Mouse (Mus musculus) CH12.LX (cell line): Measurements from ENCODE around the gene Tut1. TPM values are rescaled to one million over a fixed set of nuclear protein-coding genes. Genes with fewer than 3 reads are reported as not detected.
"Not testable (repeated sequence)": the region's sequence is repeated elsewhere in the genome, so short reads cannot be mapped to it uniquely, and the experiment has no call there.

Experiments used
- DNase-seq: peaks from one replicate; pipeline ENCODE4 v3.0.0-alpha.2; 2013; ENCODE audit errors: extremely low read depth
- H3K27ac ChIP-seq: 2 replicates; pipeline ENCODE4 v1.5.1; 2012; ENCODE audit warnings: low read depth, mild to moderate bottlenecking, control low read depth, moderate library complexity; ENCODE audit not compliant: insufficient read depth
- H3K27me3 ChIP-seq: replicated peaks from 2 replicates; pipeline ENCODE3; 2012; ENCODE audit warnings: inconsistent platforms
- H3K36me3 ChIP-seq, 2 experiments: replicated peaks in 1 of 2; 2 replicates each; pipeline versions ENCODE3 to v1.6.1; 2012; ENCODE audit warnings: inconsistent platforms in 1 of 2, low read length in 1 of 2, mild to moderate bottlenecking in 1 of 2, mixed read lengths in 1 of 2, moderate library complexity in 1 of 2; ENCODE audit not compliant: control insufficient read depth in 1 of 2, insufficient read depth in 1 of 2
- H3K4me1 ChIP-seq, 2 experiments: 2 replicates each; pipeline ENCODE4 v1.6.1; 2012; ENCODE audit warnings: inconsistent platforms in 1 of 2, moderate library complexity in 1 of 2; ENCODE audit not compliant: insufficient read depth in 2 of 2, control insufficient read depth in 1 of 2
- H3K4me2 ChIP-seq: 2 replicates; pipeline ENCODE4 v1.6.1; 2012; ENCODE audit warnings: low read depth, mild to moderate bottlenecking, control low read depth; ENCODE audit not compliant: poor library complexity, insufficient read depth, severe bottlenecking
- H3K4me3 ChIP-seq, 3 experiments: fragments of 150-350 bp in 1 of 3; sonication (generic) in 1 of 3; replicated peaks in 1 of 3; 2 replicates each; pipeline versions ENCODE3 to v1.5.1; 2011 to 2012; ENCODE audit warnings: low read depth in 2 of 3, low read length in 2 of 3, mild to moderate bottlenecking in 2 of 3, moderate library complexity in 2 of 3, control low read depth in 1 of 3, improper control_type of control experiment in 1 of 3, inconsistent platforms in 1 of 3, mixed read lengths in 1 of 3; ENCODE audit not compliant: poor library complexity in 1 of 3
- H3K79me2 ChIP-seq: replicated peaks from 2 replicates; pipeline ENCODE4 v1.6.1; 2012; ENCODE audit warnings: mild to moderate bottlenecking, moderate library complexity; ENCODE audit not compliant: control insufficient read depth, poor library complexity, insufficient read depth, severe bottlenecking; ENCODE audit errors: extremely low read depth
- H3K9ac ChIP-seq: 2 replicates; pipeline ENCODE4 v1.6.1; 2012; ENCODE audit warnings: low read depth, mild to moderate bottlenecking, control low read depth, moderate library complexity; ENCODE audit not compliant: insufficient read depth
- H3K9me3 ChIP-seq: replicated peaks from 2 replicates; pipeline ENCODE3; 2012; ENCODE audit warnings: low read length, inconsistent platforms, mixed read lengths
- BHLHE40 ChIP-seq: IDR thresholded peaks from 2 replicates; pipeline ENCODE4 v1.6.1; 2011; ENCODE audit warnings: mild to moderate bottlenecking, low read depth, low read length, improper control_type of control experiment
- CHD2 ChIP-seq: IDR thresholded peaks from 2 replicates; pipeline ENCODE4 v1.6.1; 2011; ENCODE audit warnings: low read length, improper control_type of control experiment
- EP300 ChIP-seq: IDR thresholded peaks from 2 replicates; pipeline ENCODE4 v1.6.1; 2011; ENCODE audit warnings: low read length, improper control_type of control experiment
- ETS1 ChIP-seq: conservative IDR thresholded peaks from 2 replicates; pipeline ENCODE4 v1.6.1; 2012; ENCODE audit warnings: low read depth, mild to moderate bottlenecking, inconsistent platforms, low read length, improper control_type of control experiment, moderate library complexity
- IRF4 ChIP-seq: IDR thresholded peaks from 2 replicates; pipeline ENCODE4 v1.6.1; 2014; ENCODE audit warnings: low read depth, mild to moderate bottlenecking, inconsistent platforms, low read length, improper control_type of control experiment
- JUN ChIP-seq: IDR thresholded peaks from 2 replicates; pipeline ENCODE4 v1.6.1; 2011; ENCODE audit warnings: low read depth, mild to moderate bottlenecking, low read length, improper control_type of control experiment, moderate library complexity; ENCODE audit not compliant: insufficient read depth
- JUND ChIP-seq: conservative IDR thresholded peaks from 2 replicates; pipeline ENCODE4 v1.6.1; 2011; ENCODE audit warnings: low read depth, low read length, improper control_type of control experiment
- MEF2A ChIP-seq: IDR thresholded peaks from 2 replicates; pipeline ENCODE4 v1.6.1; 2014; ENCODE audit warnings: low read depth, mild to moderate bottlenecking, inconsistent platforms, low read length, improper control_type of control experiment, borderline replicate concordance
- NRF1 ChIP-seq: IDR thresholded peaks from 2 replicates; pipeline ENCODE4 v1.6.1; 2014; ENCODE audit warnings: low read depth, mild to moderate bottlenecking, inconsistent platforms, low read length, improper control_type of control experiment, moderate library complexity
- POLR2A ChIP-seq: IDR thresholded peaks from 2 replicates; pipeline ENCODE4 v1.6.1; 2011; ENCODE audit warnings: low read depth, mild to moderate bottlenecking, improper control_type of control experiment, low read length
- RCOR1 ChIP-seq: conservative IDR thresholded peaks from 2 replicates; pipeline ENCODE4 v1.6.1; 2012; ENCODE audit warnings: low read depth, mild to moderate bottlenecking, inconsistent platforms, low read length, improper control_type of control experiment
- TCF12 ChIP-seq: IDR thresholded peaks from 2 replicates; pipeline ENCODE4 v1.6.1; 2014; ENCODE audit warnings: low read depth, mild to moderate bottlenecking, inconsistent platforms, low read length, improper control_type of control experiment
- USF2 ChIP-seq: conservative IDR thresholded peaks from 2 replicates; pipeline ENCODE4 v1.6.1; 2011; ENCODE audit warnings: low read depth, low read length, improper control_type of control experiment
- ZMIZ1 ChIP-seq: IDR thresholded peaks from 2 replicates; pipeline ENCODE4 v1.6.1; 2012; ENCODE audit warnings: low read depth, mild to moderate bottlenecking, inconsistent platforms, low read length, improper control_type of control experiment
- dilution Hi-C: fragments of 300-500 bp; cut with MboI; formaldehyde crosslinking; loops from 2 replicates; pipeline ENCODE4 v1.14.3; 2020; ENCODE audit warnings: low sequenced_read_pairs; ENCODE audit not compliant: extremely low pct_unique_long_range_greater_than_20kb, extremely low pct_ligation_motif_present
- in situ Hi-C: fragments of 300-500 bp; cut with MboI; formaldehyde crosslinking; loops from 3 replicates; pipeline ENCODE4 v1.14.3; 2019; ENCODE audit warnings: low sequenced_read_pairs, low pct_ligation_motif_present, low pct_unique_long_range_greater_than_20kb, mixed read lengths
- polyA plus RNA-seq: library from polyadenylated mRNA; unstranded; fragments of >175 nt; gene quantifications from 2 replicates; pipeline ENCODE4 v1.2.1, GENCODE M21; 2012; ENCODE audit warnings: low read depth; ENCODE audit not compliant: insufficient read length
- total RNA-seq, 2 experiments: library from RNA; depleted of rRNA; stranded (reverse); fragments of 300-350 nt in 1 of 2; fragments of >200 nt in 1 of 2; gene quantifications; 2 replicates each; pipeline ENCODE4 v1.2.3; 2012 to 2014

Tut1 gene
- total and polyA plus RNA-seq, 3 experiments: 40.4 to 54.9 (median 47.7) TPM

DNA sequence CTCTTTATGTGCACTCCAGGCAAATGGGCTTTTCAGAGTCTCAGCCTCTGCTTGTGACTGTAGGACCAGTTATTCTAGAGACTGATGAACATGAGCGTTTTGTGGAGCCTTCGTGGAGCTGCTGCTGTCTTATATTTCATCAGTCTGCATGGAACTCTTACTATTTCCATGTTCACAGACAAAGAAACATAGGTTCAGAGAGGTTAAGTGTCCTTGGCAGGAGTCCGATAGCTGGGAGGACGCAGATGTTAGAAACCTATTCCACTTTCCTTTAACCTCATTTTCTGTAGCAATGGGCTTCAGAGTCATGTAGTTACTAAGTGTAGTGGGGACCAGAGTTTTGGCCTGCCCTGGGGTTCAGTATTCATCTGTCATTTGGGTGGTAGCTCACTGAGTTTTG lies 45.6 kb downstream of the Tut1 start:
- Histone ChIP-seq H3K4me2 (0 out of 2 replicates have a peak overlapping the region, but pooled peaks have one; percentile 45), H3K4me3 (no peak overlapping the region), H3K9ac (no peak overlapping the region), H3K27me3 (no peaks in the 10 kb centered on the region), H3K36me3 (peaks cover 28 to 39% of the 10 kb centered on the region in 2 experiments), H3K79me2 (peaks cover 58% of the 10 kb centered on the region), H3K27ac (no peak overlapping the region), H3K4me1 (peaks cover 22 to 51% of the 10 kb centered on the region in 2 experiments), H3K9me3 (no peaks in the 10 kb centered on the region)
- no peak for DNase-seq
- dilution Hi-C loops (no loop called here), in situ Hi-C loops (loop anchor here (10.0 kb wide), 1 partner anchor 56 kb away; no protein-coding TSS in a partner anchor)
- TF ChIP-seq ZMIZ1 (no peak), RCOR1 (no peak), NRF1 (no peak), USF2 (no peak), POLR2A (no peak)

DNA sequence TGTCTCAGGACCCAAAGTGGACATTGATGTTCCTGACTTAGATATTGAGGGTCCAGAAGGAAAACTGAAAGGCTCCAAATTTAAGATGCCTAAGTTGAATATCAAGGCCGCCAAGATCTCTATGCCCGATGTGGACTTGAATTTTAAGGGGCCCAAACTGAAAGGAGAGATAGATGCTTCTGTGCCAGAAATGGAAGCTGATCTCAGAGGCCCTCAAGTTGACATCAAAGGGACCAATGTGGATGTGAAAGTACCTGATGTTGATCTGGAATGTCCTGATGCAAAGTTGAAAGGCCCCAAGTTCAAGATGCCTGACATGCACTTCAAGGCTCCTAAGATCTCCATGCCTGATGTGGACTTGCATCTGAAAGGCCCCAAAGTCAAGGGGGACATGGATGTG lies 53.3 kb downstream of the Tut1 start:
- H3K4me1 ChIP-seq: peaks cover 8 to 17% of the 10 kb centered on the region in 2 experiments
- peak overlapping the region in 1 of 3 experiments; percentile 6 for H3K4me3 ChIP-seq
- peak overlapping the region; percentile 55; the same call in 1 of the 2 replicates for H3K4me2 ChIP-seq
- H3K79me2 ChIP-seq, in situ Hi-C loops, dilution Hi-C loops, DNase-seq, H3K9me3 ChIP-seq, H3K27me3 ChIP-seq: not testable (repeated sequence)
- peaks cover 15 to 26% of the 10 kb centered on the region in 2 experiments for H3K36me3 ChIP-seq
- peak overlapping the region; percentile 49; the same call in 1 of the 2 replicates for H3K9ac ChIP-seq
- H3K27ac ChIP-seq: peak overlapping the region; percentile 68
- TF ChIP-seq JUND (peak; percentile 73), TCF12 (peak; percentile 51; the same call in 1 of the 2 replicates), IRF4 (peak; percentile 79), CHD2 (peak; percentile 48; the same call in 1 of the 2 replicates), EP300 (peak; percentile 72; the same call in 1 of the 2 replicates), MEF2A (peak; percentile 99), BHLHE40 (0 out of 2 replicates have a peak, but pooled peaks have one; percentile 17), JUN (peak; percentile 95), ETS1 (peak; percentile 20; the same call in 1 of the 2 replicates)

Other genes starting within 250 kb of the Tut1 start
Only the 20 nearest of the 32 such genes appear.
- gene Hnrnpul2, start 133.8 kb upstream of the Tut1 start, total RNA-seq (2012; rRNA removed): 44.3 and 44.8 TPM in 2 replicates
- 17.8 and 19.7 TPM in 2 replicates for gene Hnrnpul2, start 133.8 kb upstream of the Tut1 start, total RNA-seq (2014; rRNA removed)
- 81.6 and 94.1 TPM in 2 replicates for gene Hnrnpul2, start 133.8 kb upstream of the Tut1 start, polyA plus RNA-seq
- 0.25 and 0.67 TPM in 2 replicates for gene AC129217.1, start 124.1 kb upstream of the Tut1 start, total RNA-seq (2012; rRNA removed)
- gene AC129217.1, start 124.1 kb upstream of the Tut1 start, total RNA-seq (2014; rRNA removed): 2.1 and 5.1 TPM in 2 replicates
- 63.9 and 77.4 TPM in 2 replicates for gene AC129217.1, start 124.1 kb upstream of the Tut1 start, polyA plus RNA-seq
- 91.0 and 117 TPM in 2 replicates for gene Bscl2, start 116.4 kb upstream of the Tut1 start, total RNA-seq (2012; rRNA removed)
- 27.9 and 30.9 TPM in 2 replicates for gene Bscl2, start 116.4 kb upstream of the Tut1 start, total RNA-seq (2014; rRNA removed)
- gene Bscl2, start 116.4 kb upstream of the Tut1 start, polyA plus RNA-seq: 46.7 and 51.6 TPM in 2 replicates
- 3.1 and 6.1 TPM in 2 replicates for gene Gng3, start 114.7 kb upstream of the Tut1 start, total RNA-seq (2012; rRNA removed)
- 0.55 and 0.56 TPM in 2 replicates for gene Gng3, start 114.7 kb upstream of the Tut1 start, total RNA-seq (2014; rRNA removed)
- gene Gng3, start 114.7 kb upstream of the Tut1 start, polyA plus RNA-seq: 8.1 and 10.3 TPM in 2 replicates
- gene Lrrn4cl, start 103.1 kb upstream of the Tut1 start, total RNA-seq (2012; rRNA removed): 0.13 and 0.17 TPM in 2 replicates
- 0.31 and 0.32 TPM in 2 replicates for gene Lrrn4cl, start 103.1 kb upstream of the Tut1 start, total RNA-seq (2014; rRNA removed)
- gene Lrrn4cl, start 103.1 kb upstream of the Tut1 start, polyA plus RNA-seq: 0.41 and 0.61 TPM in 2 replicates
- gene Ubxn1, start 82.4 kb upstream of the Tut1 start, total RNA-seq (2012; rRNA removed): 134 and 140 TPM in 2 replicates
- 96.3 and 107 TPM in 2 replicates for gene Ubxn1, start 82.4 kb upstream of the Tut1 start, total RNA-seq (2014; rRNA removed)
- gene Ubxn1, start 82.4 kb upstream of the Tut1 start, polyA plus RNA-seq: 226 and 279 TPM in 2 replicates
- 53.9 and 56.6 TPM in 2 replicates for gene Uqcc3, start 72.9 kb upstream of the Tut1 start, total RNA-seq (2012; rRNA removed)
- 23.5 and 24.0 TPM in 2 replicates for gene Uqcc3, start 72.9 kb upstream of the Tut1 start, total RNA-seq (2014; rRNA removed)
- 42.6 and 52.0 TPM in 2 replicates for gene Uqcc3, start 72.9 kb upstream of the Tut1 start, polyA plus RNA-seq
- gene Lbhd1, start 70.1 kb upstream of the Tut1 start, total RNA-seq (2012; rRNA removed): 7.5 and 14.3 TPM in 2 replicates
- gene Lbhd1, start 70.1 kb upstream of the Tut1 start, total RNA-seq (2014; rRNA removed): 15.5 and 15.6 TPM in 2 replicates
- 50.4 and 80.4 TPM in 2 replicates for gene Lbhd1, start 70.1 kb upstream of the Tut1 start, polyA plus RNA-seq
- not detected in 2 replicates for gene Gm49403, start 69.9 kb upstream of the Tut1 start, total RNA-seq (2012; rRNA removed)
- not detected in 2 replicates for gene Gm49403, start 69.9 kb upstream of the Tut1 start, total RNA-seq (2014; rRNA removed)
- not detected in 2 replicates for gene Gm49403, start 69.9 kb upstream of the Tut1 start, polyA plus RNA-seq
- 157 and 224 TPM in 2 replicates for gene 1810009A15Rik, start 65.0 kb upstream of the Tut1 start, total RNA-seq (2012; rRNA removed)
- 198 and 218 TPM in 2 replicates for gene 1810009A15Rik, start 65.0 kb upstream of the Tut1 start, total RNA-seq (2014; rRNA removed)
- gene 1810009A15Rik, start 65.0 kb upstream of the Tut1 start, polyA plus RNA-seq: 161 and 176 TPM in 2 replicates
- gene Gm49416, start 64.9 kb upstream of the Tut1 start, total RNA-seq (2012; rRNA removed): not detected in 2 replicates
- gene Gm49416, start 64.9 kb upstream of the Tut1 start, total RNA-seq (2014; rRNA removed): not detected in 2 replicates
- gene Gm49416, start 64.9 kb upstream of the Tut1 start, polyA plus RNA-seq: 11.1 and 53.2 TPM in 2 replicates
- 38.9 and 49.9 TPM in 2 replicates for gene Ints5, start 60.8 kb upstream of the Tut1 start, total RNA-seq (2012; rRNA removed)
- 15.7 and 17.2 TPM in 2 replicates for gene Ints5, start 60.8 kb upstream of the Tut1 start, total RNA-seq (2014; rRNA removed)
- gene Ints5, start 60.8 kb upstream of the Tut1 start, polyA plus RNA-seq: 30.6 and 38.0 TPM in 2 replicates
- 165 and 169 TPM in 2 replicates for gene Ganab, start 55.8 kb upstream of the Tut1 start, total RNA-seq (2012; rRNA removed)
- gene Ganab, start 55.8 kb upstream of the Tut1 start, total RNA-seq (2014; rRNA removed): 85.7 and 97.0 TPM in 2 replicates
- gene Ganab, start 55.8 kb upstream of the Tut1 start, polyA plus RNA-seq: 139 and 143 TPM in 2 replicates
- 49.9 and 54.8 TPM in 2 replicates for gene B3gat3, start 33.5 kb upstream of the Tut1 start, total RNA-seq (2012; rRNA removed)
- gene B3gat3, start 33.5 kb upstream of the Tut1 start, total RNA-seq (2014; rRNA removed): 17.8 and 18.6 TPM in 2 replicates
- gene B3gat3, start 33.5 kb upstream of the Tut1 start, polyA plus RNA-seq: 31.0 and 33.0 TPM in 2 replicates
- 5.5 and 5.6 TPM in 2 replicates for gene Rom1, start 24.5 kb upstream of the Tut1 start, total RNA-seq (2012; rRNA removed)
- 4.2 and 4.7 TPM in 2 replicates for gene Rom1, start 24.5 kb upstream of the Tut1 start, total RNA-seq (2014; rRNA removed)
- gene Rom1, start 24.5 kb upstream of the Tut1 start, polyA plus RNA-seq: 4.8 and 4.9 TPM in 2 replicates
- gene Eml3, start 24.3 kb upstream of the Tut1 start, total RNA-seq (2012; rRNA removed): 33.3 and 33.6 TPM in 2 replicates
- gene Eml3, start 24.3 kb upstream of the Tut1 start, total RNA-seq (2014; rRNA removed): 18.7 and 20.4 TPM in 2 replicates
- 35.2 and 37.3 TPM in 2 replicates for gene Eml3, start 24.3 kb upstream of the Tut1 start, polyA plus RNA-seq
- 131 and 158 TPM in 2 replicates for gene Mta2, start 12.0 kb upstream of the Tut1 start, total RNA-seq (2012; rRNA removed)
- gene Mta2, start 12.0 kb upstream of the Tut1 start, total RNA-seq (2014; rRNA removed): 115 and 117 TPM in 2 replicates
- 149 and 162 TPM in 2 replicates for gene Mta2, start 12.0 kb upstream of the Tut1 start, polyA plus RNA-seq
- 1,294 and 1,368 TPM in 2 replicates for gene Eef1g, start 13.2 kb downstream of the Tut1 start, total RNA-seq (2012; rRNA removed)
- gene Eef1g, start 13.2 kb downstream of the Tut1 start, total RNA-seq (2014; rRNA removed): 1,172 and 1,266 TPM in 2 replicates
- 1,511 and 1,695 TPM in 2 replicates for gene Eef1g, start 13.2 kb downstream of the Tut1 start, polyA plus RNA-seq
- gene Ahnak, start 35.4 kb downstream of the Tut1 start, total RNA-seq (2012; rRNA removed): 15.3 and 21.7 TPM in 2 replicates
- gene Ahnak, start 35.4 kb downstream of the Tut1 start, total RNA-seq (2014; rRNA removed): 1.5 and 1.7 TPM in 2 replicates
- gene Ahnak, start 35.4 kb downstream of the Tut1 start, polyA plus RNA-seq: 1.8 and 2.0 TPM in 2 replicates
- not detected in 2 replicates for gene Scgb1a1, start 134.1 kb downstream of the Tut1 start, total RNA-seq (2012; rRNA removed)
- not detected in 2 replicates for gene Scgb1a1, start 134.1 kb downstream of the Tut1 start, total RNA-seq (2014; rRNA removed)
- not detected in 2 replicates for gene Scgb1a1, start 134.1 kb downstream of the Tut1 start, polyA plus RNA-seq